8 mouse cellular contexts compared by ENCODE assay signal in genomic region chr2:32363376-32364106, GRCm38 (mm10). TPM values are rescaled to one million over a fixed set of nuclear protein-coding genes. Genes with fewer than 3 reads are reported as not detected.
DNase-seq lines count a peak whose midpoint lies in the region; ATAC-seq and TF ChIP-seq lines count a peak whose summit lies in the region.

No protein-coding gene starts in this region.

- peak overlapping the region; percentile 75 for H3K9ac ChIP-seq in embryonic facial prominence, embryonic 11.5 days (replicated peaks; ENCODE audit: low read length)
- peak overlapping the region; percentile 65 for H3K9ac ChIP-seq in hindbrain, embryonic 15.5 days

- DNase-seq in 3T3-L1 (ENCODE audit: low read depth, low spot score) = peak; percentile 89
- peak; percentile 45 for DNase-seq in CD4-positive, CD25-positive, alpha-beta regulatory T cell, adult 2 months (ENCODE audit: low read depth, low spot score)
- peak; percentile 46 for DNase-seq in embryonic facial prominence, embryonic 11.5 days (ENCODE audit: low spot score)
- peak; percentile 57 to 72 for DNase-seq in lung, adult 18-20 months
- no peak for DNase-seq in Muller cell, postnatal 12 days (ENCODE audit: inconsistent ontology term)
- DNase-seq in layer of hippocampus, postnatal 36 days = no peak

- peaks cover 3% of the 10 kb centered on the region for H3K4me1 ChIP-seq in embryonic facial prominence, embryonic 11.5 days (ENCODE audit: control insufficient read depth, insufficient read depth, low read length)
- peaks cover 29% of the 10 kb centered on the region for H3K4me1 ChIP-seq in hindbrain, embryonic 15.5 days (replicated peaks)
- H3K4me1 ChIP-seq in olfactory bulb, adult 2 months (ENCODE audit: control insufficient read depth, insufficient read depth, low read length) = peaks cover 15% of the 10 kb centered on the region

- H3K9me3 ChIP-seq in embryonic facial prominence, embryonic 11.5 days (replicated peaks; ENCODE audit: control insufficient read depth, low read length) = no peaks in the 10 kb centered on the region
- no peaks in the 10 kb centered on the region for H3K9me3 ChIP-seq in hindbrain, embryonic 15.5 days

- no peak for TF ChIP-seq CTCF in olfactory bulb, adult 2 months (IDR thresholded peaks at IDR 0.05; ENCODE audit: insufficient read depth, low read depth, low read length)

- WGBS in embryonic facial prominence, embryonic 11.5 days = 9% methylated on average over 19 of the region's 19 CpGs
- 11% methylated on average over 19 of the region's 19 CpGs for WGBS in hindbrain, embryonic 15.5 days
- WGBS in olfactory bulb, adult 2 months = 5% methylated on average over 19 of the region's 19 CpGs

- H3K4me2 ChIP-seq in embryonic facial prominence, embryonic 11.5 days (ENCODE audit: low read depth, low read length) = peak overlapping the region; percentile 75
- H3K4me2 ChIP-seq in hindbrain, embryonic 15.5 days = peak overlapping the region; percentile 70

- ATAC-seq in embryonic facial prominence, embryonic 11.5 days (replicated peaks; ENCODE audit: insufficient number of reproducible peaks, low FRiP score, low TSS enrichment, low read depth) = peak; percentile 1; the same call in 1 of the 2 replicates
- peak; percentile 24 for ATAC-seq in hindbrain, embryonic 15.5 days (ENCODE audit: low FRiP score, low read depth)

- peak overlapping the region; percentile 77 for H3K4me3 ChIP-seq in embryonic facial prominence, embryonic 11.5 days (ENCODE audit: low read depth, low read length)
- peak overlapping the region; percentile 72 for H3K4me3 ChIP-seq in hindbrain, embryonic 15.5 days
- peak overlapping the region; percentile 75 for H3K4me3 ChIP-seq in olfactory bulb, adult 2 months (ENCODE audit: insufficient read depth, low read depth, low read length)

- TF ChIP-seq POLR2A in olfactory bulb, adult 2 months (IDR thresholded peaks at IDR 0.05; ENCODE audit: insufficient read depth, low read depth, low read length) = no peak

- no peaks in the 10 kb centered on the region; the same call in 1 of the 2 replicates for H3K36me3 ChIP-seq in embryonic facial prominence, embryonic 11.5 days (replicated peaks; ENCODE audit: control insufficient read depth, insufficient read depth, low read depth, low read length)
- peaks cover 17% of the 10 kb centered on the region for H3K36me3 ChIP-seq in hindbrain, embryonic 15.5 days

- peak overlapping the region; percentile 83 for H3K27ac ChIP-seq in embryonic facial prominence, embryonic 11.5 days (replicated peaks; ENCODE audit: low read depth, low read length)
- peak overlapping the region; percentile 82 for H3K27ac ChIP-seq in hindbrain, embryonic 15.5 days (replicated peaks)
- H3K27ac ChIP-seq in olfactory bulb, adult 2 months (ENCODE audit: insufficient read depth, low read depth, low read length) = peak overlapping the region; percentile 6

- no peaks in the 10 kb centered on the region for H3K27me3 ChIP-seq in embryonic facial prominence, embryonic 11.5 days (ENCODE audit: control insufficient read depth, insufficient read depth, low read length)
- H3K27me3 ChIP-seq in hindbrain, embryonic 15.5 days = 0 out of 2 replicates have a peak, but pooled peaks cover 3% of the 10 kb centered on the region

RNA-seq across cellular contexts. Expression of gene Dnm1, which starts 10.4 kb away (rescaled TPM):
- 31.0 and 35.3 TPM in 2 replicates for polyA plus RNA-seq in embryonic facial prominence, embryonic 11.5 days (2014; fragmentation: Nextera tagmentation; extraction: Ambion mirVana)
- polyA plus RNA-seq in hindbrain, embryonic 15.5 days (2015; fragmentation: Nextera tagmentation; extraction: Ambion mirVana) = 77.2 and 86.0 TPM in 2 replicates
- 153 TPM in 1 of 2 replicates, not detected in the other for polyA plus RNA-seq in olfactory bulb, adult 2 months (2012; ENCODE audit: insufficient read depth, insufficient read length, low replicate concordance, missing spikeins)
- 1,000 to 10,000 TPM; 1,246 to 1,312 TPM for total RNA-seq in layer of hippocampus, postnatal 36 days (2021)

RNA-seq across cellular contexts. Expression of gene Ciz1, which starts 11.4 kb away (rescaled TPM):
- 41.1 and 46.0 TPM in 2 replicates for polyA plus RNA-seq in embryonic facial prominence, embryonic 11.5 days (2014; fragmentation: Nextera tagmentation; extraction: Ambion mirVana)
- 48.2 and 60.7 TPM in 2 replicates for polyA plus RNA-seq in hindbrain, embryonic 15.5 days (2015; fragmentation: Nextera tagmentation; extraction: Ambion mirVana)
- not detected in 2 replicates for polyA plus RNA-seq in olfactory bulb, adult 2 months (2012; ENCODE audit: insufficient read depth, insufficient read length, low replicate concordance, missing spikeins)
- 10 to 100 TPM; 69.8 to 94.5 TPM for total RNA-seq in layer of hippocampus, postnatal 36 days (2021)

RNA-seq across cellular contexts. Expression of gene 1110008P14Rik, which starts 18.2 kb away (rescaled TPM):
- 41.3 and 41.5 TPM in 2 replicates for polyA plus RNA-seq in embryonic facial prominence, embryonic 11.5 days (2014; fragmentation: Nextera tagmentation; extraction: Ambion mirVana)
- polyA plus RNA-seq in hindbrain, embryonic 15.5 days (2015; fragmentation: Nextera tagmentation; extraction: Ambion mirVana) = 156 and 160 TPM in 2 replicates
- polyA plus RNA-seq in olfactory bulb, adult 2 months (2012; ENCODE audit: insufficient read depth, insufficient read length, low replicate concordance, missing spikeins) = not detected in 2 replicates
- 100 to 1,000 TPM; 160 to 170 TPM for total RNA-seq in layer of hippocampus, postnatal 36 days (2021)

RNA-seq across cellular contexts. Expression of gene Lcn2, which starts 24.5 kb away (rescaled TPM):
- polyA plus RNA-seq in embryonic facial prominence, embryonic 11.5 days (2014; fragmentation: Nextera tagmentation; extraction: Ambion mirVana) = 0.95 and 1.2 TPM in 2 replicates
- 0.73 and 1.2 TPM in 2 replicates for polyA plus RNA-seq in hindbrain, embryonic 15.5 days (2015; fragmentation: Nextera tagmentation; extraction: Ambion mirVana)
- not detected in 2 replicates for polyA plus RNA-seq in olfactory bulb, adult 2 months (2012; ENCODE audit: insufficient read depth, insufficient read length, low replicate concordance, missing spikeins)
- total RNA-seq in layer of hippocampus, postnatal 36 days (2021) = 10 to 100 TPM in 1 of 2 experiments, under 1 TPM in 1; 0.65 to 13.4 TPM

RNA-seq across cellular contexts. Expression of gene Ptges2, which starts 32.2 kb away (rescaled TPM):
- 31.7 and 33.0 TPM in 2 replicates for polyA plus RNA-seq in embryonic facial prominence, embryonic 11.5 days (2014; fragmentation: Nextera tagmentation; extraction: Ambion mirVana)
- polyA plus RNA-seq in hindbrain, embryonic 15.5 days (2015; fragmentation: Nextera tagmentation; extraction: Ambion mirVana) = 51.0 and 57.4 TPM in 2 replicates
- polyA plus RNA-seq in olfactory bulb, adult 2 months (2012; ENCODE audit: insufficient read depth, insufficient read length, low replicate concordance, missing spikeins) = not detected in 2 replicates
- 10 to 100 TPM; 37.1 to 37.7 TPM for total RNA-seq in layer of hippocampus, postnatal 36 days (2021)

Comparison
In these comparisons a context has a peak if more than half of its experiments do, and no peak if none do; other contexts are left out.
1. DNase-seq: peak in 3T3-L1 (single experiment), CD4-positive, CD25-positive, alpha-beta regulatory T cell, adult 2 months (single experiment), embryonic facial prominence, embryonic 11.5 days (single experiment) and lung, adult 18-20 months (2 of 2); none in Muller cell, postnatal 12 days (single experiment) and layer of hippocampus, postnatal 36 days (0 of 2).
2. H3K27ac ChIP-seq: peak in every context shown above with its lines; median percentile 83 in embryonic facial prominence, embryonic 11.5 days; 82 in hindbrain, embryonic 15.5 days; 6 in olfactory bulb, adult 2 months.
3. Peak in every context shown above with its lines, with median percentiles within 50 percentile points of each other: H3K4me3 ChIP-seq.